Mouse (Mus musculus) gastrocnemius, adult 8-10 months (tissue): ENCODE results near the gene Isl1. TPM values are rescaled to one million over a fixed set of nuclear protein-coding genes. Genes with fewer than 3 reads are reported as not detected.

Experiments
- DNase-seq, 2 experiments: peaks; one replicate each; pipeline ENCODE4 v3.0.0; 2022; ENCODE audit warnings: low spot score in 2 of 2
- total RNA-seq, 4 experiments: library from RNA; stranded (reverse); gene quantifications; 2 replicates each; pipeline ENCODE4 v1.2.4; 2022

Isl1 gene
- total RNA-seq, 4 experiments from 2014 or later: 0.29 to 0.36 (median 0.29) TPM; not detected in 1

DNA sequence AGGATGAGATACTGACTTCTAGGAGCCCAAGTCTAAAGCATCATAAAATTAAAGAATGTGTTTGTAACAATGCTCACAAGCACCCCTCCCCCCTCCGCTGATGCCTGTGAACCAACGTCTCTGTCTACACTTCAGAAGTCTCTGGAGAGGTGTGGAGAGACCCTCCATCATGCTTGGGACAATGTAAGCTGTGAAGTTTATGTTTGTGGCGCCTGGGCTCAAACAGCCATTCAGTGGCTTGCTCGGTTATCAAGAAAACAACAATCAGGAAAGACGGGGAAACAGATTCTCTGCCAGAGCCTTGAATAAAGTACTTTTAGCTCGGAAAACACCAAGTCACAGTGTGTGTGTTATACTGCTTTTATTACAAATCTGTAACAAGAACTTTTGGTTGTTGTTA is 14.8 kb downstream of the Isl1 start:
- no peak for DNase-seq

DNA sequence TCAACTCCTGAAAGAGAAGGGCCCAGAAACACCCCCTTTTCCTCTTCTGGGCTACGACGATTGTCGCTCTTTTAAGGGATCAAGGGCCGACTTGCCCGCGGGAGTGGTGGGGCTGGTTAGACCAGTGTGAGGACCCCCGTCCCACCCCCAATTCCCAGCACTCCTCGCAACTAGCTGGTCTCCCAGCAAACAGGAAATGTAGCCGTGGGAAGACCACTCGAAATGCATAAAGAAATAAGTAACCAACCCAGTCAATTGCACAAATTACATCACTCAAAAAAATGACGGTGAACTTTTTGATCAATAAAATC is 15.4 kb downstream of the Isl1 start:
- no peak for DNase-seq

DNA sequence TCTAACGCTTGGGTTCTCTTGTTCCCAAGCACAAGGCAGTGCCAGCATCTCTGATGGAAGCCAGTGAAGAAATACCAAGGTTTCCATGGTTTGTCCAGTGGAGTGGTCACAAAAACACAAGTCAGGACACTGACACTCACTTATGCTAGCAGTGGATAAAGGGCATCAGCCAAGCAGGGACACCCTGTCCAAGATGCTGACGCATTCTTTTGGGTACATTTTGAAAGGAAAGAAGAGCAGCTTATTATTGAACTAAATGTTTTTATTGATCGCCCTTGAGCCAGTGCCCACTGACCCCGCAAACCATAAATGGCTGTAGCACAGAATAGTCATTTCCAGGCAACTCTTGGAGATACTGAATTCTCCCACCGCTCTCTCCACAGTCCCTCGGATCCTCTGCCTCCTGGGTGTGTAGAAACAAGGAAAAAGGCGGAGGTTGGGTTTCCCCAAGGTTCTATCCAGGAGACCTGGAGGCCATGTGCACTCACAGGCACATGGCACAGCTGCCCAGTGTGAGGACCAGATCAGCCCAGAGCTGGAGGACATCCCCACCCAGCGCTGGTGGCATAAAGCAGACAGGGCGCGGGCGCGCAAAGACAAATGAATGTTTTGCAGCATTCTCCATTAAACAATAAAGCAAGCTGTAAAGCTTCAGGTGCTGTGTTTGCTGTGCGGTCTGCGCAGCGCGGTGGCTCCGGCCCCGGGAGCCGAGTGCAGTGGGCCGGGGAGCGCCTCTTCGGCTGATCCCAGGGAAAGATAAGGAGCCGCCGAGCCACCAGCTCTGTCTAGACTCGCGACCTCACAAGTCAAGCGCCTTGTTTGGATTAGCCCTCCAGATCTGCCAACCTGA is 16.0 kb downstream of the Isl1 start:
- no peak for DNase-seq

DNA sequence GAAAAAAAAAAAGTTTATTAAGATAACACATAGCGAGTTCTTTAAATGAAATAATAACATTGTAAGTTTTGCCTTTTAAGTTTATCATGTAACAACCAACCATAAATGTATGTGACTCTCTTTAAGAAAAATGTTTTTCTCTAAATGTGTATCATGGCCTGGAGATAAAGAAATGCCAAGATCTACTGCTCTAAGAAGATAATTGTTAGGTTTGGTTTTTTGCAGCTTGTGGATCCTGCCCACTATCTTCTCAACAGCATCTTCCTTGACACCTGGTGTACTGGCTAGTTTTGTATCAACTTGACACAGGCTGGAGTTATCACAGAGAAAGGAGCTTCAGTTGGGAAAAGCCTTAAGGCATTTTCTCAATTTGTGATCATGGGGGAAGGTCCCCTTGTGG is 19.8 kb downstream of the Isl1 start:
- DNase-seq: no peak

DNA sequence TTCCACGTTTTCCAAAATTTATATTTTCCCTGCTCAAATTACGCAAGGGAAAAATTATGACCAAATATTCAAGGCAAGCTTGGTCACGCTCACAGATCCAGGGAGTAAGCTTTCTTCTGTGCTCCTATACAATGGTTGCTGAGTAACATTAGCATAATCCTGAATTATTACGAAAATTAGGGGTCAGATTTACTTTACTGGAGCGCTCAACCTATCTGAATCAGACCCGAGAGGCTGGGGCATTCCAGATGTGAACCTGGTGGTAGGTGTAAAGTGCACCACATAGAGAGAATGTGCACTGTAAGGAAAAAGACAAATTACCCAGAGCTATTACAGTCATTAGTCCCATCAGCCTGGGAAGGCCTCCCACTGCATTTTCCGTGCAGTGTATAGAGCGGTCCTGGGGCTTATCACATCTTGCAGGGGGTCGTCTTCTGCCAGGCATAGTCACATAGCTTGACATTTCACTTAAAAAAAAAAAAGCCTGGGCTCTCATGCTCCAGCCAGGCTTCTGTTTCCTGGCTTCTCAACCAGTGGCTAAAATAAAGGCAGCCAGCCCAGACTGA is 30.2 kb downstream of the Isl1 start:
- DNase-seq: no peak
